Mouse (Mus musculus) thymus, adult 2 months (tissue): ENCODE results near the gene Asna1.

Source experiments
- CTCF ChIP-seq: fragments of 200-500 bp; IDR thresholded peaks from 2 replicates; pipeline ENCODE4 v1.5.1; 2012; ENCODE audit warnings: mild to moderate bottlenecking, control low read depth, low read length, moderate library complexity, borderline replicate concordance; ENCODE audit not compliant: control insufficient read depth, poor library complexity, insufficient read depth; ENCODE audit errors: extremely low read depth
- POLR2A ChIP-seq: fragments of 200-500 bp; IDR thresholded peaks from 2 replicates; pipeline ENCODE4 v1.6.1; 2012; ENCODE audit warnings: mild to moderate bottlenecking, low read length, control low read depth, moderate library complexity; ENCODE audit not compliant: control insufficient read depth, poor library complexity, insufficient read depth; ENCODE audit errors: extremely low read depth

- TF ChIP-seq CTCF (no peak), POLR2A (0 out of 2 replicates have a peak, but pooled peaks have one; percentile 24)
Observed at GRCm38 (mm10) chr8:85025098-85025932, at the start of gene Asna1.
